Mouse (Mus musculus): ENCODE data around the gene Tmem184c. TPM values are rescaled to one million over a fixed set of nuclear protein-coding genes. Genes with fewer than 3 reads are reported as not detected.

The Tmem184c gene
- polyA plus RNA-seq, 1 experiment from 2014 or later = 25.7 TPM

DNA sequence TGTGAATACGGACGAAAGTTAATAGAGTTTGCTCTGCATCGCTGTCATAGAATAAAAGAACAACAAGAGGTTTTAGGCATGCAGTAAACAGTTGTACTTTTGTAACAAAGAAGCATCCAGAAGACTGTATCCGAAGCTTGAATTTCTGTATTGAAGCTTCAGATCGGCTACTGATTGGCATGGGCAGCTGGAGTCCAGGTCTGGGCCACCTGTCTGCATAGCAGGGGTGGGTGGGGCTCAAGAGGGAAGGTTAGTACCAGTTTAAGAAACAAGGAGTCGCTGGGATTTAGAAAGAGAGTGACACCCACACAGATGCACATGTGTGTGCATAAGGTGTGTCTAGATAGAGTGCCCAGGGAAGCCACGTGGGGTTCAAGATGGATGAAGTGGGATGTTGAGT lies 32.8 kb downstream of the Tmem184c start:
- Histone ChIP-seq H3K27me3 (ENCODE audit: control insufficient read depth, insufficient read depth, low read length) (no peaks in the 10 kb centered on the region), H3K9me3 (ENCODE audit: control insufficient read depth, low read length) (no peaks in the 10 kb centered on the region), H3K4me1 (ENCODE audit: control insufficient read depth in 2 of 2, insufficient read depth in 2 of 2, low read length in 2 of 2) (0 out of 4 replicates have a peak, but pooled peaks cover 2 to 10% of the 10 kb centered on the region in 2 experiments), H3K27ac (replicated peaks in 1 of 2; ENCODE audit: control insufficient read depth in 1 of 2, insufficient read depth in 1 of 2, low read depth in 2 of 2, low read length in 2 of 2) (no peak overlapping the region), H3K4me2 (ENCODE audit: low read length) (no peak overlapping the region), H3K36me3 (ENCODE audit: control insufficient read depth, insufficient read depth, low read length) (peaks cover 61% of the 10 kb centered on the region), H3K9ac (ENCODE audit: low read length) (no peak overlapping the region), H3K4me3 (ENCODE audit: control insufficient read depth in 1 of 2, insufficient read depth in 1 of 2, low read depth in 1 of 2, low read length in 2 of 2) (no peak overlapping the region)
- 90% methylated on average over 7 of the region's 7 CpGs for WGBS
- ATAC-seq (ENCODE audit: insufficient number of reproducible peaks, insufficient read depth, low FRiP score, low read depth) = no peak

DNA sequence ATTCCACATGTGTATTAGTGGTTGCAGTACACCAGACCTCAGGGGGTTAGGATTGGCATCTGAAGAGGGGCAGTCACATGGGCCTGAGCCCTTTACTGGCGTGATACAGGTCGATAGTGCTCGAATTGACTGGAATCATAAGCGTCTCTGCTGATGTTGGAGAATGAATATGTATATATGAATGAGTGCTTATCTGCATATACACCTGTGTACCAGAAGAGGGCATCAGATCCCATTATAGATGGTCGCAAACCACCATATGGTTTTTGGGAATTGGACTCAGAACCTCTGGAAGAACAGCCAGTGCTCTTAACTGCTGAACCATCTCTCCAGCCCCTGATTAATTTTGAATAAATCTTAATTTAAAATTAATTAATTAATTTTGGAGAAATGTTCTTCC lies 36.3 kb downstream of the Tmem184c start:
- Histone ChIP-seq H3K27ac (replicated peaks in 1 of 2; ENCODE audit: control insufficient read depth in 1 of 2, insufficient read depth in 1 of 2, low read depth in 2 of 2, low read length in 2 of 2) (no peak overlapping the region), H3K4me1 (ENCODE audit: control insufficient read depth in 2 of 2, insufficient read depth in 2 of 2, low read length in 2 of 2) (0 out of 4 replicates have a peak, but pooled peaks cover 2 to 10% of the 10 kb centered on the region in 2 experiments), H3K9ac (ENCODE audit: low read length) (no peak overlapping the region), H3K36me3 (ENCODE audit: control insufficient read depth, insufficient read depth, low read length) (peaks cover 54% of the 10 kb centered on the region), H3K4me2 (ENCODE audit: low read length) (no peak overlapping the region), H3K4me3 (ENCODE audit: control insufficient read depth in 1 of 2, insufficient read depth in 1 of 2, low read depth in 1 of 2, low read length in 2 of 2) (no peak overlapping the region), H3K9me3 (ENCODE audit: control insufficient read depth, low read length) (no peaks in the 10 kb centered on the region), H3K27me3 (ENCODE audit: control insufficient read depth, insufficient read depth, low read length) (no peaks in the 10 kb centered on the region)
- 87% methylated on average over 5 of the region's 5 CpGs for WGBS
- no peak for ATAC-seq (ENCODE audit: insufficient number of reproducible peaks, insufficient read depth, low FRiP score, low read depth)

DNA sequence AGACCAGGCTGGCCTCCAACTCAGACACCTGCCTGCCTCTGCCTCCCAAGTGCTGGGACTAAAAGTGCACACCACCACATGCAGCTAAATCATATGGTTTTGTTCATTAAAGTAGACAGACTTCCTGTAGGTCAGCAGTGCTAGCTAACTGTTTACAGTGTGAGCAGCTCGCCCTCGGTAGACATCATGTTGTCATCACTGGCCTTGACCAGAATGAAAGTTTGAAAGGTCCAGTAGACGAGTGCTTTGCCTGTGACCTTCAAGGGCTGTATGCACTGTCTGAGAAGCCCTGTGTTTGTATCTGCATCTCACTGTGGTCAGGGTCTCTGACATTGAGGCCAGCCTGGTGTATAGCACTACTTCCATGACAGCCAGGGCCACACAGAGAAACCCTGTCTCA lies 49.1 kb downstream of the Tmem184c start:
- Histone ChIP-seq H3K4me1 (ENCODE audit: control insufficient read depth in 2 of 2, insufficient read depth in 2 of 2, low read length in 2 of 2) (no peaks in the 10 kb centered on the region), H3K9me3 (ENCODE audit: control insufficient read depth, low read length) (no peaks in the 10 kb centered on the region), H3K27ac (replicated peaks in 1 of 2; ENCODE audit: control insufficient read depth in 1 of 2, insufficient read depth in 1 of 2, low read depth in 2 of 2, low read length in 2 of 2) (no peak overlapping the region), H3K27me3 (ENCODE audit: control insufficient read depth, insufficient read depth, low read length) (no peaks in the 10 kb centered on the region), H3K4me3 (ENCODE audit: control insufficient read depth in 1 of 2, insufficient read depth in 1 of 2, low read depth in 1 of 2, low read length in 2 of 2) (no peak overlapping the region), H3K4me2 (ENCODE audit: low read length) (no peak overlapping the region), H3K36me3 (ENCODE audit: control insufficient read depth, insufficient read depth, low read length) (peaks cover 89% of the 10 kb centered on the region), H3K9ac (ENCODE audit: low read length) (no peak overlapping the region)
- WGBS = 73% methylated on average over 3 of the region's 3 CpGs
- ATAC-seq (ENCODE audit: insufficient number of reproducible peaks, insufficient read depth, low FRiP score, low read depth) = no peak

DNA sequence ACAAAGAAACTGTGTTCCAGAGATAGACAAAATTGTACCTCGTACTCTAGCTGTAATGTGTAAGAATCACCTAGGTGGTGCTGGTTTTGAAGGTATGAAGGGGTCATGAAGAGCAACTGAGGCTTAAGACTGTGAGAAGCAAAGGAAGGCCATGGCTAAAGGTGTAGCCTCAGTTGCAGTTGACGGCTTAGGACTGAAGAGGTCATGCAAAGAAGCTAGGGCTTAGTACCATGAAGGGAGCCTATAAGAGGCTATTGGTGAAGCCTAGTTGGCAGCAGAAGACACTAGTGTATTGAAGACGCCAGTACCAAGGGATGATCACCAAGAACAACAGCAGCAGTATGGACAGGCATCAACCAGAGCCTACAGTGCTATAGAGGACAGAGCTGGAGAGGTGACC lies 58.0 kb downstream of the Tmem184c start:
- H3K9ac ChIP-seq (ENCODE audit: low read length) = no peak overlapping the region
- peaks cover 58% of the 10 kb centered on the region for H3K36me3 ChIP-seq (ENCODE audit: control insufficient read depth, insufficient read depth, low read length)
- H3K4me1 ChIP-seq (ENCODE audit: control insufficient read depth in 2 of 2, insufficient read depth in 2 of 2, low read length in 2 of 2) = no peaks in the 10 kb centered on the region
- H3K27me3 ChIP-seq (ENCODE audit: control insufficient read depth, insufficient read depth, low read length) = no peaks in the 10 kb centered on the region
- no peak overlapping the region for H3K4me3 ChIP-seq (ENCODE audit: control insufficient read depth in 1 of 2, insufficient read depth in 1 of 2, low read depth in 1 of 2, low read length in 2 of 2)
- WGBS = 95% methylated on average over 3 of the region's 3 CpGs
- H3K9me3 ChIP-seq (ENCODE audit: control insufficient read depth, low read length) = no peaks in the 10 kb centered on the region
- H3K4me2 ChIP-seq (ENCODE audit: low read length) = no peak overlapping the region
- ATAC-seq (ENCODE audit: insufficient number of reproducible peaks, insufficient read depth, low FRiP score, low read depth) = no peak
- H3K27ac ChIP-seq (replicated peaks in 1 of 2; ENCODE audit: control insufficient read depth in 1 of 2, insufficient read depth in 1 of 2, low read depth in 2 of 2, low read length in 2 of 2) = no peak overlapping the region

- Histone ChIP-seq H3K9me3 (ENCODE audit: control insufficient read depth, low read length) (no peaks in the 10 kb centered on the region), H3K27ac (replicated peaks in 1 of 2; ENCODE audit: control insufficient read depth in 1 of 2, insufficient read depth in 1 of 2, low read depth in 2 of 2, low read length in 2 of 2) (peak overlapping the region; percentile 64 to 87; a peak in 1 of 4 replicates), H3K4me3 (ENCODE audit: control insufficient read depth in 1 of 2, insufficient read depth in 1 of 2, low read depth in 1 of 2, low read length in 2 of 2) (peak overlapping the region; percentile 68 to 90), H3K27me3 (ENCODE audit: control insufficient read depth, insufficient read depth, low read length) (no peaks in the 10 kb centered on the region), H3K4me2 (ENCODE audit: low read length) (peak overlapping the region; percentile 83), H3K9ac (ENCODE audit: low read length) (peak overlapping the region; percentile 96), H3K4me1 (ENCODE audit: control insufficient read depth in 2 of 2, insufficient read depth in 2 of 2, low read length in 2 of 2) (no peaks in the 10 kb centered on the region), H3K36me3 (ENCODE audit: control insufficient read depth, insufficient read depth, low read length) (peaks cover 33% of the 10 kb centered on the region)
- ATAC-seq (ENCODE audit: insufficient number of reproducible peaks, insufficient read depth, low FRiP score, low read depth) = no peak
- 18% methylated on average over 7 of the region's 7 CpGs for WGBS
Measured at GRCm38 (mm10) chr8:77549881-77550580, 60.5 kb downstream of the Tmem184c start.

DNA sequence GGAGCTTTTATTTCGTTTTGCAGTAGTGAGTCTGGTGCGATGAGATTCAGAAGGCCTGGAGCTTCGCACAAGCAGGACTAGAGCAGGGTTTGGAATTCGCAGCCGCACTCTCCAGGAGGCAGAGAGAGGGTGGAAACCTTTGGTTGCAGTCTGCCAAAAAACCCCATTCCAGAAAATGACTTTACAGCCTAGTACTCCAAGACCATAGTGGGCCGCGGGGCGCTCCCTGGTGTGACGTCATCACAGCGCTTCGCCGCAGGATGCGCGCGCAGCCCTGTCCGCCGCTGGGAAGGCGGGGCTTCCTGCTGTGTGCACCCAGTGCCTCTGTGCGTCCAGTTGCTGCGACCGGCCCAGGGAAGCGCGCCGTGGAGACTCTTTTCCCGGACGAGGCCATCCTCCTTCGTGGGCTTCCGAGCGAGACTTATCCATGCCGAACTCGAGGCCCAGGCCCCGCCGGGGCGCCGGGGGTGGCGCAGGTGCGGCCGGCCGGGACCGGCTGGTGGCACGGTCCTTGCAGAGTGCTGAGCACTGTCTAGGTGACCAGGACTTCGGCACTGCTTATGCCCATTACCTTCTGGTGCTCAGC lies 61.3 kb downstream of the Tmem184c start, which contains the start of gene Prmt9:
Gene Prmt9 (plus strand): TSS at position 277 of the 586 bp plus-strand sequence.
- Histone ChIP-seq H3K27me3 (ENCODE audit: control insufficient read depth, insufficient read depth, low read length) (no peaks in the 10 kb centered on the region), H3K9me3 (ENCODE audit: control insufficient read depth, low read length) (no peaks in the 10 kb centered on the region), H3K4me2 (ENCODE audit: low read length) (peak within 1 kb of the TSS; percentile 83), H3K4me3 (ENCODE audit: control insufficient read depth in 1 of 2, insufficient read depth in 1 of 2, low read depth in 1 of 2, low read length in 2 of 2) (peak within 1 kb of the TSS; percentile 68 to 90), H3K27ac (replicated peaks in 1 of 2; ENCODE audit: control insufficient read depth in 1 of 2, insufficient read depth in 1 of 2, low read depth in 2 of 2, low read length in 2 of 2) (peak within 1 kb of the TSS; percentile 73 to 87), H3K9ac (ENCODE audit: low read length) (peak within 1 kb of the TSS; percentile 96), H3K36me3 (ENCODE audit: control insufficient read depth, insufficient read depth, low read length) (peaks cover 28% of the 10 kb centered on the region), H3K4me1 (ENCODE audit: control insufficient read depth in 2 of 2, insufficient read depth in 2 of 2, low read length in 2 of 2) (no peaks in the 10 kb centered on the region)
- 4% methylated on average over 42 of the region's 42 CpGs for WGBS
- peak; percentile 92 for ATAC-seq (ENCODE audit: insufficient number of reproducible peaks, insufficient read depth, low FRiP score, low read depth)
